Mouse (Mus musculus): ENCODE results near the gene Alkbh6. TPM values are rescaled to one million over a fixed set of nuclear protein-coding genes. Genes with fewer than 3 reads are reported as not detected.

The Alkbh6 gene
- polyA plus RNA-seq, 1 experiment from 2014 or later: 92.8 TPM

DNA sequence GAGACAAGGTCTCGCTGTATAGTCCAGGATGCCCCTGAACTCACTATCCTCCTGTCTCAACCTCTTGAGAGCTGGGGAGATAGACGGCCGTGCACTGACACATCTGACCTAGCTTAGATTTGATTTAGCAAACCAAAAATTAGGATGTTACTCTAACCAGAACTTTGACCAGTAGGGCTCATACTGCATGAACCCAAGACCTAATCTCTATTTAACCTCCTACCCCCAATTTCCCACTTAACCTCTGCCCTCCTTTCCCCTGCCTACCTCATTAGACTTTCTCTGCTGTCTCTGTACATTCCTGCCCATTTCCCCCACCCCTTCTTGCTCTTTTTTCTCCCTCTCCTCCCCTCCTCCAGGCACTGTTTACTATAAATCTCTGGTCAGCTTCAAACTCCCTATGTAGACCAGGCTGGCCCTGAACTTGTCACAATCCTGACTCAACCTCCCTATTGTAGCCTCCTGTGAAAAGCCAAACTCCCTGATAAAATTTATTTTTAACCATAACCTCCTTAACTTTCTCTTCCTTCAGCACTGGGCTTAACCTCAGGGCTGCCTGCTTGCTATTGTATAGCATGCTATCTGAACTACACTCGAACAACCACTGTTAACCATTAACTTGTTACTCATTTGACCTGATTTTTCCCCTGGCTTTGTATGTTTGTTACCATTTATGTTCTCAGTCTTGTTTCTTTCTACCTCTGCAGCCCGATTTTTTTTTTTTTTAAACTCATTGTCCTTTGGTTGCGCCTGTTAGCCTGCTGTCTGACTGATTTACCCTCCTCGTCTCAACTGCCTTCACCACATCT is 50.1 kb downstream of the Alkbh6 start:
- WGBS: 60% methylated on average over 7 of the region's 7 CpGs
- no peak overlapping the region for H3K9ac ChIP-seq

DNA sequence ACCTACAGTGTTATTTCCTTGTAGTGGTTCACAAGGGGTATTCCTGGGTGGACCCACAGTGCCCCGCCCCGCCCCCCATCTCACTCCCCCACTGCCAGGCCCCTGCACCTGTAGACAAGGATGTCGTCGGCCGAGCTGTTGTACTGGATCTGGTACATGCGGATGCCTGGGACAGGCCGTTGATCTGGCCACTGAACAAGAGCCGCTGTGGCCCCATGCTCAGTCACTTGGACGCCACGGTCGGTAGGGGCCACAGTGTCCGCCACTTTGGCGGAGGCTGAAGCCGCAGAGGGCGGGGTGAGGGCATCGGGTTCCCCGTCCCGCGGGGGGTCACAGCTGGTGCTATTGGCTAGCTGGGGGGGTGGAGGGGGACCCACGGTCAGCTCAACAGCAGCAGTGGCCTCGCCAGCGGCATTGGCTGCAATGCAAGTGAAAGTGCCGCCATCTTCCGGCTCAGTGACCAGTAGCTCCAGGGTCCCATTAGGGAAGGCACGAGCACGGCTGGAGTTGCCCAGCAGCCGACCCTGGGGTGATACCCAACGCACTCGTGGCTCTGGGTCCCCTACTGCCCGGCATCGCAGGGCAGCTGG is 50.9 kb downstream of the Alkbh6 start:
- Histone ChIP-seq H3K4me2 (replicated peaks) (no peak overlapping the region), H3K9me3 (replicated peaks) (no peaks in the 10 kb centered on the region), H3K9ac (no peak overlapping the region), H3K27ac (replicated peaks) (no peak overlapping the region), H3K36me3 (peaks cover 23% of the 10 kb centered on the region), H3K4me1 (peaks cover 27% of the 10 kb centered on the region), H3K4me3 (replicated peaks) (no peak overlapping the region), H3K27me3 (0 out of 2 replicates have a peak, but pooled peaks cover 6% of the 10 kb centered on the region)
- no peak for ATAC-seq (ENCODE audit: insufficient number of reproducible peaks, low FRiP score, low TSS enrichment, low read depth)
- WGBS: 87% methylated on average over 31 of the region's 31 CpGs

More for the DNA sequence above, 50.1 kb downstream of the Alkbh6 start:
- Histone ChIP-seq H3K4me1 (peaks cover 27% of the 10 kb centered on the region), H3K9me3 (replicated peaks) (no peaks in the 10 kb centered on the region), H3K4me3 (replicated peaks) (no peak overlapping the region), H3K27ac (replicated peaks) (no peak overlapping the region), H3K4me2 (replicated peaks) (no peak overlapping the region), H3K36me3 (peaks cover 23% of the 10 kb centered on the region), H3K27me3 (no peaks in the 10 kb centered on the region)
- no peak for ATAC-seq (ENCODE audit: insufficient number of reproducible peaks, low FRiP score, low TSS enrichment, low read depth)

DNA sequence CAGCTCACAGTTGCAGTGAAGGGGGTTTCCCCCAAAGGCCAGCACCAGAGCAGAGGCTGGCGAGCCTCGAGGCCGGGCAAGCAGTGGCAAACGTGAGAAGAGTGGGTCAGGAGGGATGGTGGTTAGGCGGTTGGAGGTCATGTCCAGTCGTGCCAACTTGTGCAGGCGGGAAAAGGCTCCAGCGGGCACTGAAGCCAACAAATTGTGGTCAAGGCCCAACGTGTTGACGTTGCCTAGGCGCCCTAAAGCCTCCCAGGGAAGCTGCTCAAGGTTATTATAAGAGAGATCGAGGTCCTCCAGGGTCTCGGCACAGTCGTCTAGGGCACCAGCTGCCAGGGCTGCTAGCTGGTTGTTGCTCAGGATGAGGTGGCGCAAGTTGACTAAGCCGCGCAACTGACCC is 51.5 kb downstream of the Alkbh6 start:
- H3K4me1 ChIP-seq: peaks cover 27% of the 10 kb centered on the region
- H3K36me3 ChIP-seq: peaks cover 23% of the 10 kb centered on the region
- WGBS: 89% methylated on average over 17 of the region's 17 CpGs
- H3K9ac ChIP-seq: no peak overlapping the region
- no peak overlapping the region for H3K4me3 ChIP-seq (replicated peaks)
- no peaks in the 10 kb centered on the region for H3K9me3 ChIP-seq (replicated peaks)
- no peak overlapping the region for H3K4me2 ChIP-seq (replicated peaks)
- ATAC-seq (ENCODE audit: insufficient number of reproducible peaks, low FRiP score, low TSS enrichment, low read depth): no peak
- H3K27ac ChIP-seq (replicated peaks): no peak overlapping the region
- H3K27me3 ChIP-seq: 0 out of 2 replicates have a peak, but pooled peaks cover 6% of the 10 kb centered on the region

DNA sequence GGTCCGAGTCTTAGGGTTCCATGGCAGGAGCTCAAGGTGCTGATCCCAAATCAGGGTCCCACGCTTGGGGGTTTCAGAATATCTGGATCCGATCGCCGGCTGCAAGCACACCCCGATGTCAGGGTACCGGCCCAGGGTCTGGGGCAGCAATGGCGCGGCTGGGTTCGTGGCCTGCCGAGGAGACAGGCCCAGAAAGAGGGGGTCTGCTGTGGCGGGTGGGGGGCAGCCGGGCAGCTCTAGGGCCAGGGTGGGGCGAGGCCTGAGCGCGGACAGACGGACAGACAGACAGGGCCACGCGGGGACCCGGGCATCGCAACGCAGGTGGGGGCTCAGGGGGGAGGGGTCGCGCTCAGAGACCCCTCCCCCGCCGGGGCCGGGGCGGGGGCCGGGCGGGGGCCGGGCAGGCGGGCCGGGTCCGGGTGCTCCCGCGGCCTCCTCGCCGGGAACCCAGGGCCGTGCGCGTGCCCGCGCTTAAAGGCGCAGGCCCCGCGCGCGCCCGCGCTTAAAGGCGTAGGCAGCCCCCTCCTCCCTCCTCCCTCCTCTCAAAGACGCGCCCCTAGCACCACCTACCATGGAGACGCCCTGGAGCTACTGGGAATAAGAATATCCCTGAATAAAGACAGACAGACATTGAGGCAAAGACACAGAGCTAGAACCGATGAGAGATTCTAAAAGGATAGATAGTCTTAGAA is 54.3 kb downstream of the Alkbh6 start, which contains the start of gene Lrfn3:
Gene Lrfn3 (minus strand): TSS at position 121 of the 692 bp plus-strand sequence.
- WGBS: 1% methylated on average over 47 of the region's 55 CpGs
- peak within 1 kb of the TSS; percentile 62 for H3K4me3 ChIP-seq (replicated peaks)

DNA sequence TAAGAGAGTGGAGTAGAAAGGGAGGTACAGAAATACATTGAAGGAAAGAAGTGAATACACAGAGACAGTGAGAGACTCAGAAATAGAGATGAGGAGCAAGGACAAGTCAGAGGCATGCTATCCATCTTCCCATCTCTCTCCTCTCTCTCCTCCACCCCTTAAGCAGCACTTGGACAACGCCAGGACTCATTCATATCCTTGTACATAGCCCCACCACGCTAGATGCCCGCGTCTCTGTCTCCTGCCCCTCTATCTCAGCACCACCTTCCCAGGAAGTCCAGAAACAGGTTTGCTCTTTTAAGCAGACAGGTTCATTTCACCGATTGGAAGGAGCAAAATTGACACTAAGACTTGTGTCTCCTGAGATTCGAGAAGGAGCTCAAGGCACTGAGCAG is 54.8 kb downstream of the Alkbh6 start:
- WGBS: 60% methylated on average over 6 of the region's 6 CpGs
- H3K9ac ChIP-seq: no peak overlapping the region

More for the DNA sequence above, 54.3 kb downstream of the Alkbh6 start, which contains the start of gene Lrfn3:
- Histone ChIP-seq H3K4me1 (peaks cover 27% of the 10 kb centered on the region), H3K36me3 (peaks cover 14% of the 10 kb centered on the region), H3K27ac (replicated peaks) (peak within 1 kb of the TSS; percentile 60; the same call in 1 of the 2 replicates), H3K9me3 (replicated peaks) (no peaks in the 10 kb centered on the region), H3K27me3 (0 out of 2 replicates have a peak, but pooled peaks cover 6% of the 10 kb centered on the region), H3K9ac (peak within 1 kb of the TSS; percentile 65), H3K4me2 (replicated peaks) (peak within 1 kb of the TSS; percentile 76)
- no peak; the same call in 1 of the 2 replicates for ATAC-seq (ENCODE audit: insufficient number of reproducible peaks, low FRiP score, low TSS enrichment, low read depth)

More for the DNA sequence above, 54.8 kb downstream of the Alkbh6 start:
- 0 out of 2 replicates have a peak, but pooled peaks cover 6% of the 10 kb centered on the region for H3K27me3 ChIP-seq
- peaks cover 27% of the 10 kb centered on the region for H3K4me1 ChIP-seq
- H3K9me3 ChIP-seq (replicated peaks): no peaks in the 10 kb centered on the region
- H3K36me3 ChIP-seq: peaks cover 14% of the 10 kb centered on the region
- H3K27ac ChIP-seq (replicated peaks): no peak overlapping the region
- peak overlapping the region; percentile 76 for H3K4me2 ChIP-seq (replicated peaks)
- ATAC-seq (ENCODE audit: insufficient number of reproducible peaks, low FRiP score, low TSS enrichment, low read depth): no peak
- H3K4me3 ChIP-seq (replicated peaks): peak overlapping the region; percentile 62

Other genes with a start within 250 kb of the Alkbh6 start
- gene Zfp82, start 235.8 kb upstream of the Alkbh6 start, polyA plus RNA-seq (2015; fragmentation: Nextera tagmentation; extraction: Ambion mirVana): 7.9 and 8.3 TPM in 2 replicates
- 0.73 and 1.9 TPM in 2 replicates for gene Gm26920, start 218.3 kb upstream of the Alkbh6 start, polyA plus RNA-seq (2015; fragmentation: Nextera tagmentation; extraction: Ambion mirVana)
- 9.4 and 10.6 TPM in 2 replicates for gene Zfp566, start 218.2 kb upstream of the Alkbh6 start, polyA plus RNA-seq (2015; fragmentation: Nextera tagmentation; extraction: Ambion mirVana)
- 120 and 122 TPM in 2 replicates for gene Zfp260, start 213.9 kb upstream of the Alkbh6 start, polyA plus RNA-seq (2015; fragmentation: Nextera tagmentation; extraction: Ambion mirVana)
- gene Zfp382, start 186.8 kb upstream of the Alkbh6 start, polyA plus RNA-seq (2015; fragmentation: Nextera tagmentation; extraction: Ambion mirVana): 14.6 and 15.4 TPM in 2 replicates
- gene Zfp146, start 139.0 kb upstream of the Alkbh6 start, polyA plus RNA-seq (2015; fragmentation: Nextera tagmentation; extraction: Ambion mirVana): 13.6 and 17.7 TPM in 2 replicates
- 6.4 and 6.5 TPM in 2 replicates for gene Cox7a1, start 124.6 kb upstream of the Alkbh6 start, polyA plus RNA-seq (2015; fragmentation: Nextera tagmentation; extraction: Ambion mirVana)
- gene Capns1, start 109.9 kb upstream of the Alkbh6 start, polyA plus RNA-seq (2015; fragmentation: Nextera tagmentation; extraction: Ambion mirVana): 111 and 113 TPM in 2 replicates
- gene Polr2i, start 76.8 kb upstream of the Alkbh6 start, polyA plus RNA-seq (2015; fragmentation: Nextera tagmentation; extraction: Ambion mirVana): 155 and 160 TPM in 2 replicates
- 172 and 177 TPM in 2 replicates for gene Tbcb, start 76.4 kb upstream of the Alkbh6 start, polyA plus RNA-seq (2015; fragmentation: Nextera tagmentation; extraction: Ambion mirVana)
- gene Ovol3, start 73.0 kb upstream of the Alkbh6 start, polyA plus RNA-seq (2015; fragmentation: Nextera tagmentation; extraction: Ambion mirVana): 0.31 and 0.39 TPM in 2 replicates
- gene Thap8, start 28.6 kb upstream of the Alkbh6 start, polyA plus RNA-seq (2015; fragmentation: Nextera tagmentation; extraction: Ambion mirVana): 0.34 and 0.49 TPM in 2 replicates
- 6.7 and 8.6 TPM in 2 replicates for gene Wdr62, start 28.3 kb upstream of the Alkbh6 start, polyA plus RNA-seq (2015; fragmentation: Nextera tagmentation; extraction: Ambion mirVana)
- gene Clip3, start 17.0 kb upstream of the Alkbh6 start, polyA plus RNA-seq (2015; fragmentation: Nextera tagmentation; extraction: Ambion mirVana): 36.3 and 47.3 TPM in 2 replicates
- gene Syne4, start 6.1 kb downstream of the Alkbh6 start, polyA plus RNA-seq (2015; fragmentation: Nextera tagmentation; extraction: Ambion mirVana): 30.5 and 36.9 TPM in 2 replicates
- gene E130208F15Rik, start 13.0 kb downstream of the Alkbh6 start, polyA plus RNA-seq (2015; fragmentation: Nextera tagmentation; extraction: Ambion mirVana): 0.60 and 1.9 TPM in 2 replicates
- gene Sdhaf1, start 15.2 kb downstream of the Alkbh6 start, polyA plus RNA-seq (2015; fragmentation: Nextera tagmentation; extraction: Ambion mirVana): 17.9 and 18.8 TPM in 2 replicates
- gene Lrfn3, start 54.1 kb downstream of the Alkbh6 start, polyA plus RNA-seq (2015; fragmentation: Nextera tagmentation; extraction: Ambion mirVana): 5.7 and 6.6 TPM in 2 replicates
- gene Tyrobp, start 105.0 kb downstream of the Alkbh6 start, polyA plus RNA-seq (2015; fragmentation: Nextera tagmentation; extraction: Ambion mirVana): 95.4 and 103 TPM in 2 replicates
- gene Hcst, start 111.1 kb downstream of the Alkbh6 start, polyA plus RNA-seq (2015; fragmentation: Nextera tagmentation; extraction: Ambion mirVana): 2.2 and 2.4 TPM in 2 replicates
- 1.7 and 1.8 TPM in 2 replicates for gene Nfkbid, start 113.0 kb downstream of the Alkbh6 start, polyA plus RNA-seq (2015; fragmentation: Nextera tagmentation; extraction: Ambion mirVana)
- gene Aplp1, start 136.8 kb downstream of the Alkbh6 start, polyA plus RNA-seq (2015; fragmentation: Nextera tagmentation; extraction: Ambion mirVana): 52.0 and 61.3 TPM in 2 replicates
- gene Kirrel2, start 149.0 kb downstream of the Alkbh6 start, polyA plus RNA-seq (2015; fragmentation: Nextera tagmentation; extraction: Ambion mirVana): 1.1 and 1.3 TPM in 2 replicates
- 0.17 TPM in 2 replicates for gene Nphs1, start 149.6 kb downstream of the Alkbh6 start, polyA plus RNA-seq (2015; fragmentation: Nextera tagmentation; extraction: Ambion mirVana)
- gene Prodh2, start 184.9 kb downstream of the Alkbh6 start, polyA plus RNA-seq (2015; fragmentation: Nextera tagmentation; extraction: Ambion mirVana): not detected in 2 replicates
- gene Arhgap33, start 226.3 kb downstream of the Alkbh6 start, polyA plus RNA-seq (2015; fragmentation: Nextera tagmentation; extraction: Ambion mirVana): 12.2 and 16.2 TPM in 2 replicates
- gene Hspb6, start 243.5 kb downstream of the Alkbh6 start, polyA plus RNA-seq (2015; fragmentation: Nextera tagmentation; extraction: Ambion mirVana): 19.9 and 22.2 TPM in 2 replicates
- gene Proser3, start 243.6 kb downstream of the Alkbh6 start, polyA plus RNA-seq (2015; fragmentation: Nextera tagmentation; extraction: Ambion mirVana): 11.6 and 17.6 TPM in 2 replicates

Data from embryonic facial prominence, embryonic 15.5 days (tissue).